Mouse (Mus musculus) testis, adult 2 months (tissue): Measurements from ENCODE around the gene Gbp7. TPM values are rescaled to one million over a fixed set of nuclear protein-coding genes. Genes with fewer than 3 reads are reported as not detected.
A peak's percentile ranks its signal among the peaks of the same experiment; 100 is the strongest.
"Not testable (repeated sequence)": the region's sequence is repeated elsewhere in the genome, so short reads cannot be mapped to it uniquely, and the experiment has no call there.

Experiments used
- H3K27ac ChIP-seq: fragments of 200-500 bp; 2 replicates; pipeline ENCODE4 v1.5.1; 2012; ENCODE audit warnings: low read depth, low read length; ENCODE audit not compliant: control insufficient read depth, insufficient read depth
- H3K27me3 ChIP-seq: fragments of 200-500 bp; 2 replicates; pipeline ENCODE4 v1.6.1; 2012; ENCODE audit warnings: mild to moderate bottlenecking, low read length, moderate library complexity; ENCODE audit not compliant: control insufficient read depth, insufficient read depth
- H3K36me3 ChIP-seq: fragments of 200-500 bp; 2 replicates; pipeline ENCODE4 v1.6.1; 2012; ENCODE audit warnings: mild to moderate bottlenecking, low read length; ENCODE audit not compliant: control insufficient read depth, insufficient read depth
- H3K4me1 ChIP-seq: fragments of 200-500 bp; 2 replicates; pipeline ENCODE4 v1.6.1; 2012; ENCODE audit warnings: low read length; ENCODE audit not compliant: control insufficient read depth, insufficient read depth
- H3K4me3 ChIP-seq: fragments of 200-500 bp; 2 replicates; pipeline ENCODE4 v1.5.1; 2012; ENCODE audit warnings: low read depth, mild to moderate bottlenecking, low read length, moderate library complexity, mixed read lengths; ENCODE audit not compliant: control insufficient read depth
- CTCF ChIP-seq: fragments of 200-500 bp; IDR thresholded peaks from 2 replicates; pipeline ENCODE4 v1.5.1; 2012; ENCODE audit warnings: low read depth, mild to moderate bottlenecking, inconsistent platforms, low read length, moderate library complexity; ENCODE audit not compliant: control insufficient read depth, insufficient read depth, insufficient replicate concordance
- POLR2A ChIP-seq: fragments of 200-500 bp; IDR thresholded peaks from 2 replicates; pipeline ENCODE4 v1.6.1; 2012; ENCODE audit warnings: low read depth, mild to moderate bottlenecking, inconsistent platforms, low read length, moderate library complexity; ENCODE audit not compliant: control insufficient read depth
- polyA plus RNA-seq: library from polyadenylated mRNA; depleted of rRNA; stranded (reverse); fragments of >200 nt; gene quantifications from 2 replicates; pipeline ENCODE4 v1.2.3, GENCODE M21; 2012

The Gbp7 gene
- polyA plus RNA-seq, 1 experiment, result 0.25 TPM

GRCm38 (mm10) chr3:142550052-142550676, 20.0 kb downstream of the Gbp7 start:
- TF ChIP-seq POLR2A, result no peak
- no peak for TF ChIP-seq CTCF
- H3K36me3 ChIP-seq, result no peaks in the 10 kb centered on the region

GRCm38 (mm10) chr3:142554601-142555000, 24.5 kb downstream of the Gbp7 start:
- Histone ChIP-seq H3K27ac (no peak overlapping the region), H3K4me1 (no peaks in the 10 kb centered on the region), H3K4me3 (no peak overlapping the region), H3K27me3 (no peaks in the 10 kb centered on the region), H3K36me3 (no peaks in the 10 kb centered on the region)
- no peak for TF ChIP-seq CTCF
- TF ChIP-seq POLR2A, result no peak

More at GRCm38 (mm10) chr3:142550052-142550676, 20.0 kb downstream of the Gbp7 start:
- Histone ChIP-seq H3K4me3 (no peak overlapping the region), H3K27me3 (no peaks in the 10 kb centered on the region), H3K27ac (no peak overlapping the region), H3K4me1 (no peaks in the 10 kb centered on the region)

- TF ChIP-seq POLR2A, result no peak
Observed at GRCm38 (mm10) chr3:142555623-142556022, 25.5 kb downstream of the Gbp7 start.

GRCm38 (mm10) chr3:142559632-142560228, 29.6 kb downstream of the Gbp7 start, which contains the start of gene Gbp3:
TSS of gene Gbp3 (plus strand) at chr3:142560026.
- H3K27me3 ChIP-seq, result no peaks in the 10 kb centered on the region
- TF ChIP-seq CTCF (no peak), POLR2A (no peak)
- H3K4me1 ChIP-seq, result peaks cover 3% of the 10 kb centered on the region; the same call in 1 of the 2 replicates
- H3K4me3 ChIP-seq, result peak within 1 kb of the TSS; percentile 69
- peak within 1 kb of the TSS; percentile 62; the same call in 1 of the 2 replicates for H3K27ac ChIP-seq
- no peaks in the 10 kb centered on the region for H3K36me3 ChIP-seq

More at GRCm38 (mm10) chr3:142555623-142556022, 25.5 kb downstream of the Gbp7 start:
- no peaks in the 10 kb centered on the region for H3K36me3 ChIP-seq
- H3K27ac ChIP-seq, result no peak overlapping the region
- no peaks in the 10 kb centered on the region for H3K27me3 ChIP-seq
- H3K4me3 ChIP-seq, result no peak overlapping the region
- H3K4me1 ChIP-seq, result no peaks in the 10 kb centered on the region

DNA sequence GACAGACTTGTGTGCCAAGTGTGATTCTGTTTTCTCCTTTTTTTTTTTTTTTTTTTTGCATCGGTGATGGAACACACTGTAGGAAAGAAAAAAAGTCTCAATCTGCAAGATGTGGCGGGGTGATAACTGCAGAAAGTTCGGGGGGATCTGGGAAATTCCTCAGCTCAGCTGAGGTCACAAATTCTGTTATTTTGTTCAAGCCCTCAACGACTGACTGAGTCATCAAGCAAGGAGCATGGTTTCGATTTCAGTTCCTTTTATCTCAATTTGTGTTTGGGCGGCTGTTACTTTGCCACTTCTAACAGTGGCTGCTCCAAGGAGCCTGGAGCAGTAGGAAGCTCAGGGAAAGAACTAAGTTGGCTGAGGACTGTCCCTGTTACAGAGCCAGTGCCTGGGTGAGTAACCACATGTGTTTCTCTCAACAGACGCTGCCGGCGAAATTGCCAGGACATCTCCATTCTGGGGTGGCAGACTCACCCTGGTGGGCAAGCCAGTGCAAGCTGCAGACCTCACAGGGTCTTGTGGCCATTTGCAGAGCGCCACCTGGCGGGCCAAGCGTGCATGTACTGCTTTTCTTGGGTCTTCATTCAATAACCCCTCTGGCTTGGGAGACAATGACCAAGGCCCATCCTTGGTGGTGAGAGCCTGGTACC, 30.3 kb downstream of the Gbp7 start:
- Histone ChIP-seq H3K36me3 (no peaks in the 10 kb centered on the region), H3K4me1 (peaks cover 3% of the 10 kb centered on the region; the same call in 1 of the 2 replicates), H3K27me3 (no peaks in the 10 kb centered on the region), H3K27ac (peak overlapping the region; percentile 62; the same call in 1 of the 2 replicates), H3K4me3 (peak overlapping the region; percentile 69)
- TF ChIP-seq POLR2A (no peak), CTCF (peak; percentile 97)

GRCm38 (mm10) chr3:142561045-142561646, 31.0 kb downstream of the Gbp7 start:
- no peak overlapping the region for H3K27ac ChIP-seq
- H3K36me3 ChIP-seq, result no peaks in the 10 kb centered on the region
- no peaks in the 10 kb centered on the region for H3K27me3 ChIP-seq
- peaks cover 3% of the 10 kb centered on the region; the same call in 1 of the 2 replicates for H3K4me1 ChIP-seq
- no peak overlapping the region for H3K4me3 ChIP-seq
- TF ChIP-seq POLR2A (no peak), CTCF (no peak)

DNA sequence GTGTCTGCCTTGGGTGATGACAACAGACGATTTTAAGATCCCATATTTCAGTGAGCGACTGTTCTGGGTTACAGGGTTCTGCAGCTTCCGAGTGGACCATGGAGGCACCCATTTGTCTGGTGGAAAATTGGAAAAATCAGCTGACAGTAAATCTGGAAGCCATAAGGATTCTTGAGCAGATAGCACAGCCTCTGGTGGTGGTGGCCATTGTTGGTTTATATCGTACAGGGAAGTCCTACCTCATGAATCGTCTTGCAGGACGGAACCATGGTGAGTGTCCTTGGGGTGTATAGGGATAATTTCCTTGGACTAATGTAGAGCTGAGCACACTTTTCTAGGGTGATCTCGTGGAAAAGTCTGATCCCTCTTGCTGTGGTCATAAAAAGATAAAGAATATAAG, 31.5 kb downstream of the Gbp7 start:
- Histone ChIP-seq H3K27me3 (no peaks in the 10 kb centered on the region), H3K36me3 (no peaks in the 10 kb centered on the region), H3K4me3 (no peak overlapping the region), H3K4me1 (peaks cover 3% of the 10 kb centered on the region; the same call in 1 of the 2 replicates), H3K27ac (no peak overlapping the region)
- TF ChIP-seq POLR2A, result no peak
- no peak for TF ChIP-seq CTCF

GRCm38 (mm10) chr3:142567490-142567889, 37.3 kb downstream of the Gbp7 start:
- H3K4me3 ChIP-seq, H3K36me3 ChIP-seq, H3K4me1 ChIP-seq, H3K27me3 ChIP-seq, H3K27ac ChIP-seq: not testable (repeated sequence)
